Mouse (Mus musculus): ENCODE results near the gene Il16.

Gene Il16

DNA sequence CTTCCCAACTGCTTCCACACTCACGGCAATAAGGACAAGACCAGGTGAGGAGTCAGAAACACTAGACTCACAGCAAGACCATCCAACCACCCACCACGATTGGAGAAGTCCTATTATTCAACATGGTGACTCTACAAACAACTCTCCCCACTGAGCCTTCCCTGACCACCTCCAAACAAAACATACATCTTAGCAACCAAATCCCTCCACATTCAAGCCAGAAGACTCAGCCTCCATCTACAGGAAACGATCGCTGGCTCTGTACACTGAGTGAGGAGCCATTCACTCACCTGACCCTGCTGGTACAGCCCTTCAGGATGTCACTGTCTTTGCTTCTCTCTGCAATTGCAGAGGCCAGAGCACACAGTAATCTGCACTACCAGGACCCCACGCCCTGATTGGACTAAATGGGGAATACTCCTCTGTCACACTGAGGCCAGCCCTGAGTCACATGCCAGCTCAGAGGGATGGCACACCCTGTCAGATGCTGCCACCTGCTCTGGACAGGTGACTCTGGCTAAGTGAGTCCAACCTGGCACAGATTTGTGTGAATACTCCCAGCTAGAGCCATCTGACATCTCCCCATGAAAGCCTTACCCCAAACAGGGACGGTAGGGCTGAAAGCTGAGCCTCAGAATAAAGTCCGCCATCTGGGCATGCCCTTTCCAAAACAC is 10.3 kb downstream of the Il16 start:
- peak; percentile 99 for DNase-seq

DNA sequence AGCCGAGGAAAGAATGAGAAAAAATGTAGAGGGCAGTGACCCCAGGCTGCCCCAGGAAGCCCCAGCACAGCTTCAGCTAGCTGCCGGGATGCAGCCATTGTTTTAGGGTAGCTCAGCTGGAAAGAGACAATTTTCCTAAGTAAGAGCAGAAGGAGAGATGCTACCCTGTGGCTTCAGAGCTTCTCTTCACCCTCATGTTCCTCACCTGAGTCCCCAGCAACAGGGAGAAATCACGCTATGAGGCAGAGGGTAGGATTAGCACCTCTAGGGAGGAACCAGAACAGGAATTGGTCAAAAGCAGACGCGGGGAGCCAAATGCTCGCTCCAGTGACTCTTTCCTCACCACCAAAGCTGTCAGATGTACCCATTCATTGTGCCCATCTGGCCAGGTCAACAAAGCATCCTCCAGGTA is 10.8 kb downstream of the Il16 start:
- DNase-seq: peak; percentile 70

DNA sequence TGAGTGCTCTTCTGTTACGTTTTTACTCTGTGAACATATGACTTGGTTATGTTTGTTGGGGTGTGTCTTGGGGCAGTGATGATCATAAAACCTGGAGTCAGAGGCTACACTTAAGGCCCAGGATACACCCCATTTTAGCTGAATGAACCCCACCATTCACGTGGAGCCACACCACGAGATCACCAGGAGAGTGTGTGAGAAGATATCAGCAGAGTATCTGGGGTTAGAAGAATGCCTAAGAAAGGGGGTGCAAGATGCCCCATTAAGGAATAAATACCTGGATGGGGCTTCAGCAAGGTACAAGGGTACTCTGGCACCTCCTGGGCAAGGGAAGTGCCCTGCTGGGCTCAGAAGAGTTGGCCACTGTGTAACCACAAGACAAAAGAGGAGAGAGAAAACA is 11.3 kb downstream of the Il16 start:
- DNase-seq: peak; percentile 53

DNA sequence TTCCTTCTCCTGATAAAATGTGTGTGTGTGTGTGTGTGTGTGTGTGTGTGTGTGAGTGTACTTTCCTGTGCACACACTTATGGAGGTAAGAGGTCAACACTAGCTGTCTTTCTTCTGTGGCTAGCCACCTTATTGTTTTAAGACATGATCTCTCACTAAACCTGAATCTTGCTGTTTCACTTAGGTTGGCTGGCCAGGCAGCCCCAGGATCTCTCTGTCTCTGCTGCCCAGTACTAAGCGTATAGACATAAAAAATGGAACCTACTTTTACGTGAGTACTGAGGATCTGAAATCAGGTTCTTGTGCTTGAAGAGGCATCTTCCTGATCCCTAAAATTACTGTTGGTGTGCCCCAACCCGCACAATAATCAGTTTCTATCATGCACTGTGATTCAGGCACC is 12.7 kb downstream of the Il16 start:
- no peak for DNase-seq

DNA sequence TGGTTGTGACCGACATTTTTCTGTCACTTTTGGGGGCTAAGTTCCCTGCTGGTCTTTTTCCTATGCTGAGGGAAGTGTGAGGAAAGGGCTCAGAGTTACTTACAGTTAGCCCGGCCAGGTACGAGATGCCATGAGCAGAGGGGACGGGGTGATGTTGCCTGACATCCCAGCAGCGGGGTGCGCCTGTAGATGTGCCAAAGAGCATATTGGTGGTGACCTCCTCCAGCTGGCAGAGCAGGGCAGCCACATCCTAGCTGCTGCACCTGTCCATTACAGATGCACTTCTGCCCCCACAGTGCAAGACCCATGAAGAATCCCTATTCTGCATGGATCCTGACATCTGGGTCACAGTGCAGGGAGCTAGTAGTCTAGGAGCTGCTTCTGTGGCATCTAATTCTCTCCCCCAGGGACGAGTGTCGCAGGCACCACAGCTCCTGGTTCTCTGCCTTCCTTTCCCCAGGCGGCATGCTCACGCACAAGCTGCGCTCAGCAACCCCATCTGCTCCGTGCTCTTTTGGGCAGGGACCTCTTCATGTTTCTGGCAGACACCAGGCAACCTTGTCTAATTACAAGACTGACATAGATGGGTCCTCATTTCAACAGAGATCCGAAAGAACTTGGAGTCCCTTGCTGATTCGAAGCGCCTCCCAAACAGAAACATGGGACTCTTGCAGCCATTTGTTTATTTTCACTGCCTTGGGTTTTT is 13.4 kb downstream of the Il16 start:
- peak; percentile 95 for DNase-seq

DNA sequence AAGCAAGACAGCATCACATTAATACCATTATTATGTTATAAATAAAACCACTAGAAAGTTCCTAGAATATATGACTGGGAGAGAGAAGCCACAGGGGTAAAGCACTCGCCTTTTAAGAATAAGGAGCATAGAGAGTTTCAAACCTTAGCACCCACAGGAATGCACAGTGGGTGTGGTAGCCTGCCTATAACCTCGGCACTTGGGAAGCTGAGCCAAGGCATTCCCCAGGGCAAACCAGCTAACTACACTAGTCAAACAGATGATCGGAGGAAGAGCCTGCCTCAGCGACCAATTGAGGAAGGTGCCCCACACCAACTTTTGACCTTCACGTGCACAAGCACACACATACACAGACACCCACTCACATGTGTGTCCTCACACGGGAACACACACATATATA is 14.2 kb downstream of the Il16 start:
- peak; percentile 32 for DNase-seq

DNA sequence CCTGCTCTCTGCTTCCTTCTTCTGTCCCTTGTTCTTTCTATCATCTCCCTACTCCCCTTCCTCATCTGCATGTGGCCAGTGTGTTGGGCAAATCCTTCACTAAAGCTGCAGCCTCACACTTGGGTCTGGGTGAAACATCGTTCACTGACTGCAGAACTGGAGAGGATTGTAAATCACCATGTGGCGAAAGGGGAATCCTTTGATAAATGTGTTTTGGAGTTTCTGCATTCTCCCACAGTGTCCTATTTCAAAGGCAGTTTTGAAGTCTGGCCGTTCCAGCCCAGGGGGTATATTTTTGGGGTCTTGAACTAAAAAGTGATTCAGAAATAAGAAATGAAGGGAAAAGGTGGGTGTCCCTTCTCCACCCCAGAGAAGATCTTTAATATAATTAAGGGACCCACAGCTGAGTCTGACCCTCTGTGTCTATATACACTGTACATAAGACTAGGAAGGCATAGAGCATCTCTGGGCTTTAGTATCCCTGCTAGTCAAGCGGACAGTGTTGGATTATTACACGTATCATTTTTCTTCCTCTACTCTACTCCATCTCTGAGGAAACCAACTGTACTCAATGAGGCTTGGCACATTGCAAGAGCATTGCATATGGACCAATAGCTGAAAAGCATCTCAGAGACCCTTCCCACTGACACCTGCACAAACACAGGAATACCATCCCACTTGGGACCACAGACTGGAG is 18.4 kb downstream of the Il16 start:
- DNase-seq: peak; percentile 12

DNA sequence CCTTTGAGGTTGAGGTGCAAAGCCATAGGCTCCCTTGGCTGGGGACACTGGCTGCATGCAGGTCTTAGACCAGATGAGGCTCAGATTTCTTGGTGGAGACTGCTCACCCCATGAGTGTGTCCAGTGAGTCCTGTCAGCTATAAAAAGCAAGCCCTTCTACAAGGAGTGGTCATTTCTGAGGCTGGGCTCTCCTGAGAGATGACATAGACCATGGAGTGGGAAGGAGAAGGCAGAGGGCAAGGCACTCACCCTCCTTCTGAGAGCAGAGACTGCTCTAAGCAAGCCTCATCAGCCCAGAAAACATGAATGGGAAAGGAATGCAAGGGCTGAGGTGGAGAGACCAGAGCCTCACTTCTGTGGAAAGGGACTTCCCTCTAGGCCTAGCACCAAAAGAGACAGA is 19.7 kb downstream of the Il16 start:
- DNase-seq: peak; percentile 7

DNA sequence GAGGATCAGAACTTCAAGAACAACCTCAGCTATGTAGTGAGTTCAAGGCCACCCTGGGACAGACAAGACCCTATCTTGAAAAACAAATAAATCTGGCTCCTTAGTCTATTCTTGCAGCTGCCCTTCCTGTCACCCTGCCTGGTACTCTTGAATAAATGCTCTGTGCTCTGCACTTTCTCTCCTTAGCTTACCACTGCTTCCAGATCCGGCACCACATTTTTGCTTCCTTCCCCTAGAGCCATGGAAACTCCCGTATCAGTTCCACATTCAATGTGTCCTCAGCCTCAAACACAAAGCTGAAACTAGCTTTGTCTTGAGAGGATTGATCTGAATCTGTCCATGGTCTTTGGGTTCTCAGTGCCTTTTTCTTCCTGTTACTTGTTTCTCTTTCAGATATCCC is 21.0 kb downstream of the Il16 start:
- DNase-seq: no peak

DNA sequence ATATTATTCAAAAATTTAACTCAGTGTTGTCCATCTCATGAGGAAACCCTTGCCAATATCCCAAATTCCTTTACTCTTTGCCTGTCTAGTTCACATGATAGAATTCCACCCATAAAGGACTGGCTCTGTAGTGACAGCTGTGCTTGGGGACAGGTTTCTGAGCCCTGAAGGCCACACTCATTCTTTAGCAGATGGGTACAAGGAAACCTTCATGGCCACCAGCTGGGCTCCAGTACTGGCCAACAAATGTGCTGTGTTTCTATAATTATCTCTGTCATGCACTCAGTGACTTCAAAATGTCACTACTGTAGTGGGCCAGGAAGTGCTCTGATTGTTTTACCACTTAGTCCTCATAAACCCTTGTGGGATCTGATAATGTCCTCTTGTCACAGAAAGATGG is 21.6 kb downstream of the Il16 start:
- DNase-seq: peak; percentile 88

DNA sequence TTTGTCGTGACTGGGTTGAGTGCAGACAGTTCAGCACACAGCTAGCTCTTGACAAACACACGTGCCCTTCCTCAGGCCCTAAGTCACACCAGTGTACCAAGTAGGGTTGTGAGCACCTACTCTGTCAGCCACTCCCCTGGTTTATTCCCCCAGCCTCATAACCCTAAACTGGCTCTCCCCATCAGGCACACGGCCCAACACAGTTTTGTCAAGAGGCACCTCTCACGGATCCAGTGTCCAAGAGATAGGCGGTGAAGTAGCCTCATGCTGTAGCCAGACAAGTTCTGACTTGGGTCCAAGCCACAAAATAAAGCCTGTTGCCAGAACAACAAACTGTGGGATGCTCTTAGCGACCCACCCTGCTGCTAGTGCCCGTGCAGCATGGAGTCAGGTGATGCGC is 22.3 kb downstream of the Il16 start:
- peak; percentile 46 for DNase-seq

DNA sequence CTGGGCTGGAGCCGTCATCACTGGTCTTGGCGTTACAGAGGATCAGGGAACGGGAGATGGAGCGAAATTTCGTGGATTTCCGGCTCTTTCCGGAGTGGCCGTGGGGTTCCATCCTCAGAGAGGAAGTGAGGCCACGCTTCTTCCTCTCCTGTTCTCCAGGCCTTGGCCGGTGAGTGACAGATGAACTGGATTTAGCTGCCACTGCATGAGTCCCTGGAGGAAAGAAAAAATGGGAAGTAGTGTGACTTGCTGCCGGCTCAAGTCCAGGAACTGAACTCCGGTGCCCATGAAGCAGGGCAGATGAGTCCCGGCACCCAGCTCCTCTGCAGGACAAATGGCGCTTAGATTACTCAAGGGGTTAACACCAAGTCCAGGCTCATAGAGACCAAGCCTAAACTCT is 23.0 kb downstream of the Il16 start:
- DNase-seq: peak; percentile 37

DNA sequence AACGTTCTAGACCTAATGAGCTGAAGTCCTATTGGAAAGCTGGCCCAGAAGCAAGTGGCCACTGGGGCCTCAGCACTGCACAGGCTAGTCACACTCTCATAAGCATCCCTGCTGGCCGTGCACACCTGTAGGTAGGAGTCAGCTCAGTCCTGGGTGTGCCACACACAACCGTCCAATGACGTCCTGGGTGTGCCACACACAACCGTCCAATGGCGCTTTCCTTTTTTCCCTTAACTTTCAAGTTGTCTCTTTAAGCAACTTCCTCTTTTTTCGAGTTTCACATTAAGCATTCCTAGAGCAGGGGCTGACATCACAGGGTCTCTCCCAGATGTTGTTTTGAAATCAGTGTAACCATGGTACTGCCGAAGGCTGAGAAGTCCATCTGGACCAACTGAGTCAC is 25.3 kb downstream of the Il16 start:
- peak; percentile 17 for DNase-seq

DNA sequence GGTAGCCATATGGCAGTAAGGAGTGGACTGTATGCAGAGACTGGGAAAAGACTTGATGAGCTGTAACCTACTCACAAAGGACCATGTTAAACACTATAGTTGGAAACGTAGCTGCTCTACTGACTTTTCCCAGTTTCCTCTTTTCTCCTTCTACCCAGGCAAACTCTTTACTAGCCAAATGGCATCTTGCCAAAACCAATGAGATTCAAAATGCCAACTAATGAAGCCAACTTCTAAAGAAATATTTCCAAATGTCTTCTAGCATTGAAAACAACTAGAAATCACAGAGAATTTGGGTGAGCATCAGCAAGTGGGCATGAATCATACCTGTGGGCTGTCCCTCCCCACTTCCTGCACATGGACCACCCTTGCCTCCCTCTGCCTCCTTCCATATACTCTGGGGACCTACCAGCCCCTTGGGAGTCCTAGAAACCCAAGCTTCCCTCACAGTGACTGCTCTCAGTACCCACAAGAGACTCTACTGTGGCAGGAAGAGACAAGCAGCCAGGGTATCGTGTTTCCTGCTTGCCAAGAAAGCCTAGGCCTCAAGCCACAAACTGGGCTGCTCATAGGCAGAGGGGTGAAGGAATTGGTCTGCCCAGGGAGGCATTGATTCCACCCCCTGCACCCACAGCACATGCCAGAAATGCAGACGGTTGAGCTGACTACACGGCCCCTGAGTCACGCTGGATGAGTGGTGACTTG is 28.4 kb downstream of the Il16 start:
- peak; percentile 41 for DNase-seq

DNA sequence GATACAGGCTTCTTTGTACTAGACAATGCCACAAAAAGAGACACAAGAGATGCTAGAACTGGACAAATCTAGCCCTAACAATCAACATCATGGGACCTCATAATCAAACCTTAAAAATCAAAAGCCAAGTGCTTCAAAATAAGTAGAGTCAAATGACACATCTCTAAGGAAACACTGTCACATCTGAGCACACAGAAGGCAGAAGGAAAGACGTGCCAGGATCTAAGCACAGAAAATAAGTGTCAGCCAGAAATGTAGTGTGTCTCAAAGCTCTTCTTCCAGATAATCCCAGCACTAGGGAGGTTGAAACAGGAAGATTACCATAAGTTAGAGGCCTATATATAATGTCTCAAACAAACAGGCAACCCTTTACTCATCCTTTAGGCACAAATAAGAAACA is 31.9 kb downstream of the Il16 start:
- DNase-seq: peak; percentile 1

DNA sequence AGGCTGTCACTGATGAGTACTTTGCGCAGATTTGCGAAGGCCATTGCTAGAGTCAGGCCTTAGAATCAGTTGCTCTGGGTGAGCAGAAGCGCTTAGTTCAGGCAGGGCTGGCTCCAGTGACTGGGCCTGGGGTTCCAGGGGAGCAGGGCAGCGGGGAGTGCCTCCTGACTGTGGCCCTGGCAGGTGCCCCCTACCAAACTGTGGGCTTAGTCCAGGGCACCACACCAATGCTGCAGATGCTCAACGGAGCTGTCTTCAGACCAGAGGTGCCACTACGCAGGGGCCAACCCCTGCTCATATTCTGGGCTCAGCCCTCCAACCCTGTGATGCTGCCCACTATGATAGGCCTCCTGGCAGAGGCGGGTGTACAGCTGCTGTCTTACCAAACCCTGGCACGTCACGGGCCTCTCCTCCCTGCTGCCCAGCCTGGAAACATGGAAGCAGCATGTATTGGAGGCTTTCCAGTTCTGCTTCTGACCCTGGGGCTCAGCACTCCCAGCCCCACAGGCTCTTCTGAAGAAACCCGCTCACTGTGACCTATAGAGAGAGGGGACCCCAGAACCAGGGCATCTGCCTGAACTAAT is 33.8 kb downstream of the Il16 start:
- DNase-seq: peak; percentile 69

DNA sequence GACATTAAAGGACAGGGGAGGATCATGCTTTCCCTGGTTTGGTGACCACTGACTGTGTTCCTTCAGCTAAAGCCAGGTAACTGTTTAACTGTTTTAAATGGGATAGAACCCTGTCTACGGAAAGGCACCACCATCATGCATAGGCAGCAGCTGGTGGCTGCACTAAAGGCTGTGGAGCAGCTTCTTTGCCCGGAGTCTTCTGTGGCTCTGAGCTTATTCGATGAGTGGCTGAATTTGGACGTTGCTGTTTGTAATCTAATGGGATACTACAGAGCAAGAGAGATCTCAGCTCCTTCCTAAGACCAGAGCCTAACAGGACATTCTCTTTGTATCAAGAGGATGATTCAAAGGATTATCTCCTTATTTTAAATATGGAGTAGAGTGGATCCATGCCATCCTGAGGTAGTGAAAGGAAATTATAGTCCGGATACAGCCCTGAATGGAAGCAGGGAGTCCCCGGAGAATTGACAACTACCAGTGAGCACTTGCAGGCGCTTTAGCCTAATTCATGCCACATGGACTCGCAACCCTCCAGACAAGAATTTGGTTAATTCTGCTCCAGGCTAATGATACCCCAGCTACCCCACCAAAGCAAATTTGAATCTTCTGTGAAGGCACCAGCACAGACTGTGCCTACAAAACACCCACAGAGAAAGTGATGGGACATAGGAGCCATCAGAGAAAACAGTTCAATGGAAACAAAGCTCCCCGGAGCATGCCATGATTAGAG is 42.3 kb downstream of the Il16 start:
- peak; percentile 3 for DNase-seq

DNA sequence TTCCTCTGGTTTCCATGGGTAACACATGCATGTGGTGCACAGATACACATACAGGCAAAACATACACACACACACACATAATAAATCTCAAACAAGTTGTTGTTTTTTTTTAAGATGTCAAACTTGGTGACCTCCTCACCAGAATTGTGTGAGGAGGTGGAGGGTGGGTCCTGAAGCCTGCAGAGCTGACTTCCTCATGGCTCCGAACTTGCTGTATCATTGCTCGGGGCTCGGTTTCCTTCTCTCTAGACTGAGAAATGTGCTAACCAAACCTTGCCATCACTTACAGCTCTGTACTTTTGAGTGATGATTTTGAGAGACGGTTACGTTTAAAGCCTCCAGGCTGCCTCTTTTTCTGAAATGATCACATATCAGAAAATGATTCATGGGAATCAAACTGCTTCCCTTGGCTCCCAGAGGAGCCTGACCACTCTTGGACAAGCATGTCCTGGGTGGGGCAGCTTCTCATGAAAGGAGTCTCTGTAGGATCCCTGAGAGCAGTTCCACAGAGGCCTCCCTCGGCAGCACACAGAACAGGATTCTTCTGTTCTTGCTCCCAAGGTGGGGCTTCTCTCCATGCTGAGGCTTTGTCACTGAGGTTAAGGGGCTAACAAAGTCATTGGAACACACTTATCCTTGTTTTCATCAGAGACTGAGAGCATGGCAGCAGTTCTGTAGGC is 46.3 kb downstream of the Il16 start:
- peak; percentile 3 for DNase-seq

DNA sequence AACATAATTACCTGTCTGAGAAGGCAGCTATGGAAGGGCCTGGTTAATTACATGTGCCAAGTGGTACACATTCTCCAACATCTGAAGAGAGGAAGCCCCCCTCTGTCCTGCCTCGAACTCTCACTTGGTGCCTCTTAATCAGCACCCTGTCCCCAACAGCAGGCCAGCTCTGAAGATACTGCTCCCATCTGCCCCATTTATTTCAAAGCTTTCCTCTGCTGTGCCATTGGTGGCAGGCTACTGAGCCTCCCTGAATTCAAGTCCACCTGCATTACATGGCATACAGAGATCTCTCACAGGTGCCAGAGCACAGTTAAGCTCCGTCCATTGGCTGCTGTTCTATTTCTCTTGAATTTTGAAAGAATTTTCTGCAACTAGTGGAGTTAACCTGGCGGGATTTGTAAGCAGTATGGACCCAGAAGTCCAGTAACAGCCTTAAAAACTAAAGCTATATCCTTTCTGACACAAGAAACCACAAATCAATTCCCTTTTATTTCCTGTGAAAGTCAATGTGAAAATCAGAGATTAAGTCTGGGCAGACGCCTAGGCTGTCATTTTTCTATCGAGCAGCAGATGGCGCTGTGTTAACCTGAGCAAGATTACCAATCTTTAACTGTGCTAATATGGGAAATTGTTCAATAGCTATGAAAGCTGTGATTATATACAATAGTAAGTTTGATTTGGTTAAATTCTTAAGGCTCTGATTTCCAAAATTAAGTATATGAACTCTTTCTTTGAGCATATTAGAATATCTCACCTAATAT is 49.9 kb downstream of the Il16 start:
- DNase-seq: peak; percentile 8

DNA sequence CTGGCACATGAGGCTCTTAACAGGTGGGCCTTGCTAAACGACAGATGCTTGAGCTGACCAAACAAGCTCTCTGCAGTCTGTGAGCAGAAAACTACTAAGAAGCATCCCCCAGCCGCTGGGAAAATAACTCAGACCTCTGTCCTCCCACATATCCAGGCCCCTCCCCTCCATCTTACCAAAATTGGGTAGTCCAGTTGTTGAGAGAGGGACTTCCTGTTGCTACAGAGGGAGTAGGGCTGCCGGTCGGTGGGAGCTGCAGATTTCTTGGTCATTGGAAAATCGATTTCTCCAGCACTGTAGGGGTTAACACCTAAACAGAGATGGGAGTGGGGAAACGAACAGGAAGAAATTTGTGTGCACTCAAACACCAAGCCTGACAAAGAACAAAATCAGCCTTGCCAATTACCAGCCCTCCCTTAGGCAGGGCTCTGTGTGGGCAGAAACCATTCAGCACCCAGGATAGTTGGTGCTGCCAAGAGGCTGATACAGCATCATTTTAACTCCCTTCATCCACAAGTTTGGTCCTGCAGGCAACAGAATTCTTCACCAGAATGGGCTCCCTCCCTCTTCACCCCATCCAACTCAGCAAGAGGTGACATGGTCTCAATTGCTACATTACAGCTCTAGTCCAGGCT is 62.8 kb downstream of the Il16 start:
- no peak for DNase-seq

DNA sequence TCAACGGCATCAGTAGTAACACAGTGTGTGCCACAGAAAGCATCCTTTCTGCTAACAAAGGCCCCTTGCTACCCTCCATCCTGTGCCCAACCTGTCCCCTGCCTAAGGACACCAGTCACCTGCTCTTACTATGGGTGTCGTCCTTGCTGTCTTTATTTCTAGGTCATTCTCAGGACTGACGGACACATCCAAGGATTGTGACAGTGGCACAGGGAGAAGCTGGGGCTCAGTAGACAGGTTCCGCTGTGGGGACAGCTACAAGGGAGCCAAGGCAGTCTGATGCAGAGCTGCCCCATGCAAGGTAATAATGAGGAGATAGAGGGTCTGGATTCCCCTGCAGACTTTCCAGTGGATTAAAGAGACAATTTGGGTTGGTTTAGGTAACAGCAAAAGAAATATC is 67.0 kb downstream of the Il16 start:
- DNase-seq: no peak

Data from cerebellum, adult 9-11 months (tissue).